Mouse (Mus musculus): Measurements from ENCODE around the gene Lmo7. TPM values are rescaled to one million over a fixed set of nuclear protein-coding genes. Genes with fewer than 3 reads are reported as not detected.

Gene Lmo7
- polyA plus RNA-seq, 1 experiment from 2014 or later = 3.6 TPM

- H3K4me3 ChIP-seq (ENCODE audit: low read depth, low read length) = no peak overlapping the region
- H3K9ac ChIP-seq (ENCODE audit: low read depth, low read length) = no peak overlapping the region
- H3K27me3 ChIP-seq (ENCODE audit: control insufficient read depth, insufficient read depth, low read depth, low read length) = no peaks in the 10 kb centered on the region
- H3K27ac ChIP-seq (ENCODE audit: low read length) = no peak overlapping the region
- no peaks in the 10 kb centered on the region for H3K4me1 ChIP-seq (ENCODE audit: control insufficient read depth, low read depth, low read length)
- no peaks in the 10 kb centered on the region for H3K9me3 ChIP-seq (replicated peaks; ENCODE audit: control insufficient read depth, low read length)
- no peaks in the 10 kb centered on the region for H3K36me3 ChIP-seq (ENCODE audit: control insufficient read depth, insufficient read depth)
- no peak for ATAC-seq (ENCODE audit: low read depth)
- no peak overlapping the region for H3K4me2 ChIP-seq (ENCODE audit: low read depth, low read length)
- WGBS (ENCODE audit: insufficient replicate concordance) = 64% methylated on average over 12 of the region's 12 CpGs
Observed at GRCm38 (mm10) chr14:101927646-101928244, 198.0 kb downstream of the Lmo7 start.

GRCm38 (mm10) chr14:101930576-101931447 lies 201.1 kb downstream of the Lmo7 start:
- Histone ChIP-seq H3K27ac (ENCODE audit: low read length) (no peak overlapping the region), H3K27me3 (ENCODE audit: control insufficient read depth, insufficient read depth, low read depth, low read length) (no peaks in the 10 kb centered on the region), H3K4me2 (ENCODE audit: low read depth, low read length) (no peak overlapping the region), H3K36me3 (ENCODE audit: control insufficient read depth, insufficient read depth) (no peaks in the 10 kb centered on the region), H3K9ac (ENCODE audit: low read depth, low read length) (no peak overlapping the region), H3K4me3 (ENCODE audit: low read depth, low read length) (no peak overlapping the region), H3K9me3 (replicated peaks; ENCODE audit: control insufficient read depth, low read length) (no peaks in the 10 kb centered on the region), H3K4me1 (ENCODE audit: control insufficient read depth, low read depth, low read length) (no peaks in the 10 kb centered on the region)
- 81% methylated on average over 25 of the region's 25 CpGs for WGBS (ENCODE audit: insufficient replicate concordance)
- no peak for ATAC-seq (ENCODE audit: low read depth)

GRCm38 (mm10) chr14:101931448-101931750 lies 201.6 kb downstream of the Lmo7 start:
- H3K4me3 ChIP-seq (ENCODE audit: low read depth, low read length) = no peak overlapping the region
- no peak overlapping the region for H3K4me2 ChIP-seq (ENCODE audit: low read depth, low read length)
- no peaks in the 10 kb centered on the region for H3K36me3 ChIP-seq (ENCODE audit: control insufficient read depth, insufficient read depth)
- no peak overlapping the region for H3K9ac ChIP-seq (ENCODE audit: low read depth, low read length)
- WGBS (ENCODE audit: insufficient replicate concordance) = 76% methylated on average over 4 of the region's 4 CpGs
- H3K4me1 ChIP-seq (ENCODE audit: control insufficient read depth, low read depth, low read length) = no peaks in the 10 kb centered on the region
- no peak for ATAC-seq (ENCODE audit: low read depth)
- no peak overlapping the region for H3K27ac ChIP-seq (ENCODE audit: low read length)
- H3K9me3 ChIP-seq (replicated peaks; ENCODE audit: control insufficient read depth, low read length) = no peaks in the 10 kb centered on the region
- no peaks in the 10 kb centered on the region for H3K27me3 ChIP-seq (ENCODE audit: control insufficient read depth, insufficient read depth, low read depth, low read length)

- Histone ChIP-seq H3K36me3 (ENCODE audit: control insufficient read depth, insufficient read depth) (no peaks in the 10 kb centered on the region), H3K4me2 (ENCODE audit: low read depth, low read length) (no peak overlapping the region), H3K4me1 (ENCODE audit: control insufficient read depth, low read depth, low read length) (no peaks in the 10 kb centered on the region), H3K27ac (ENCODE audit: low read length) (no peak overlapping the region), H3K4me3 (ENCODE audit: low read depth, low read length) (no peak overlapping the region), H3K9ac (ENCODE audit: low read depth, low read length) (no peak overlapping the region), H3K9me3 (replicated peaks; ENCODE audit: control insufficient read depth, low read length) (no peaks in the 10 kb centered on the region), H3K27me3 (ENCODE audit: control insufficient read depth, insufficient read depth, low read depth, low read length) (no peaks in the 10 kb centered on the region)
- no peak for ATAC-seq (ENCODE audit: low read depth)
- WGBS (ENCODE audit: insufficient replicate concordance) = 72% methylated on average over 9 of the region's 9 CpGs
Observed at GRCm38 (mm10) chr14:101933551-101933950, 203.8 kb downstream of the Lmo7 start.

- no peak for ATAC-seq (ENCODE audit: low read depth)
- no peak overlapping the region for H3K27ac ChIP-seq (ENCODE audit: low read length)
- 2% methylated on average over 4 of the region's 4 CpGs for WGBS (ENCODE audit: insufficient replicate concordance)
- H3K4me3 ChIP-seq (ENCODE audit: low read depth, low read length) = no peak overlapping the region
- H3K27me3 ChIP-seq (ENCODE audit: control insufficient read depth, insufficient read depth, low read depth, low read length) = no peaks in the 10 kb centered on the region
- H3K4me2 ChIP-seq (ENCODE audit: low read depth, low read length) = no peak overlapping the region
- H3K36me3 ChIP-seq (ENCODE audit: control insufficient read depth, insufficient read depth) = no peaks in the 10 kb centered on the region
- no peaks in the 10 kb centered on the region for H3K9me3 ChIP-seq (replicated peaks; ENCODE audit: control insufficient read depth, low read length)
- no peaks in the 10 kb centered on the region for H3K4me1 ChIP-seq (ENCODE audit: control insufficient read depth, low read depth, low read length)
- no peak overlapping the region for H3K9ac ChIP-seq (ENCODE audit: low read depth, low read length)
Observed at GRCm38 (mm10) chr14:101942971-101943370, 213.2 kb downstream of the Lmo7 start.

- Histone ChIP-seq H3K9ac (ENCODE audit: low read depth, low read length) (no peak overlapping the region), H3K27ac (ENCODE audit: low read length) (no peak overlapping the region), H3K9me3 (replicated peaks; ENCODE audit: control insufficient read depth, low read length) (no peaks in the 10 kb centered on the region), H3K27me3 (ENCODE audit: control insufficient read depth, insufficient read depth, low read depth, low read length) (no peaks in the 10 kb centered on the region), H3K4me1 (ENCODE audit: control insufficient read depth, low read depth, low read length) (no peaks in the 10 kb centered on the region), H3K4me2 (ENCODE audit: low read depth, low read length) (no peak overlapping the region), H3K4me3 (ENCODE audit: low read depth, low read length) (no peak overlapping the region), H3K36me3 (ENCODE audit: control insufficient read depth, insufficient read depth) (no peaks in the 10 kb centered on the region)
- whole genome bisulfite sequencing (ENCODE audit: insufficient replicate concordance) = 46% methylated on average over 21 of the region's 21 CpGs
- ATAC-seq (ENCODE audit: low read depth) = no peak
Observed at GRCm38 (mm10) chr14:101946711-101947516, 217.2 kb downstream of the Lmo7 start.

- Histone ChIP-seq H3K9me3 (replicated peaks; ENCODE audit: control insufficient read depth, low read length) (no peaks in the 10 kb centered on the region), H3K9ac (ENCODE audit: low read depth, low read length) (no peak overlapping the region), H3K4me1 (ENCODE audit: control insufficient read depth, low read depth, low read length) (no peaks in the 10 kb centered on the region), H3K4me2 (ENCODE audit: low read depth, low read length) (no peak overlapping the region), H3K4me3 (ENCODE audit: low read depth, low read length) (no peak overlapping the region), H3K27ac (ENCODE audit: low read length) (no peak overlapping the region), H3K27me3 (ENCODE audit: control insufficient read depth, insufficient read depth, low read depth, low read length) (no peaks in the 10 kb centered on the region), H3K36me3 (ENCODE audit: control insufficient read depth, insufficient read depth) (no peaks in the 10 kb centered on the region)
- ATAC-seq (ENCODE audit: low read depth) = no peak
- WGBS (ENCODE audit: insufficient replicate concordance) = 36% methylated on average over 2 of the region's 2 CpGs
Observed at GRCm38 (mm10) chr14:101949114-101949513, 219.4 kb downstream of the Lmo7 start.

GRCm38 (mm10) chr14:101951107-101951506 lies 221.3 kb downstream of the Lmo7 start:
- Histone ChIP-seq H3K4me3 (ENCODE audit: low read depth, low read length) (no peak overlapping the region), H3K9me3 (replicated peaks; ENCODE audit: control insufficient read depth, low read length) (no peaks in the 10 kb centered on the region), H3K4me2 (ENCODE audit: low read depth, low read length) (no peak overlapping the region), H3K27ac (ENCODE audit: low read length) (no peak overlapping the region), H3K27me3 (ENCODE audit: control insufficient read depth, insufficient read depth, low read depth, low read length) (no peaks in the 10 kb centered on the region), H3K4me1 (ENCODE audit: control insufficient read depth, low read depth, low read length) (no peaks in the 10 kb centered on the region), H3K9ac (ENCODE audit: low read depth, low read length) (no peak overlapping the region), H3K36me3 (ENCODE audit: control insufficient read depth, insufficient read depth) (no peaks in the 10 kb centered on the region)
- ATAC-seq (ENCODE audit: low read depth) = no peak
- WGBS (ENCODE audit: insufficient replicate concordance) = 66% methylated on average over 6 of the region's 6 CpGs

Measured in liver, embryonic 16.5 days (tissue).